Mouse (Mus musculus) heart, embryonic 16.5 days (tissue): ENCODE results near the gene Cd27. TPM values are rescaled to one million over a fixed set of nuclear protein-coding genes. Genes with fewer than 3 reads are reported as not detected.

ENCODE experiments used
- ATAC-seq: fragments of 200-750 bp; cut with Nextera tagmentation; replicated peaks from 2 replicates; pipeline ENCODE4 v1.8.0; 2017; ENCODE audit warnings: moderate number of reproducible peaks; ENCODE audit not compliant: insufficient read depth, low FRiP score; ENCODE audit errors: extremely low read depth
- H3K27ac ChIP-seq: fragments of 300-500 bp; sonication (generic); 2 replicates; pipeline ENCODE4 v1.5.1; 2014; ENCODE audit warnings: mild to moderate bottlenecking, low read length, control low read depth, moderate library complexity
- H3K27me3 ChIP-seq: fragments of 300-500 bp; sonication (generic); 2 replicates; pipeline ENCODE4 v1.6.1; 2014; ENCODE audit warnings: low read length, mixed read lengths; ENCODE audit not compliant: control insufficient read depth, insufficient read depth
- H3K36me3 ChIP-seq: fragments of 300-500 bp; sonication (generic); 2 replicates; pipeline ENCODE4 v1.6.1; 2014; ENCODE audit not compliant: control insufficient read depth, insufficient read depth
- H3K4me1 ChIP-seq: fragments of 300-500 bp; sonication (generic); 2 replicates; pipeline ENCODE4 v1.6.1; 2014; ENCODE audit warnings: low read length, mixed read lengths; ENCODE audit not compliant: control insufficient read depth, insufficient read depth
- H3K4me2 ChIP-seq: fragments of 300-500 bp; sonication (generic); 2 replicates; pipeline ENCODE4 v1.6.1; 2014; ENCODE audit warnings: low read depth, mild to moderate bottlenecking, control low read depth, low read length
- H3K4me3 ChIP-seq: fragments of 300-500 bp; sonication (generic); 2 replicates; pipeline ENCODE4 v1.5.1; 2014; ENCODE audit warnings: mild to moderate bottlenecking, control low read depth, low read length
- H3K9ac ChIP-seq: fragments of 300-500 bp; sonication (generic); 2 replicates; pipeline ENCODE4 v1.6.1; 2014; ENCODE audit warnings: low read length, control low read depth
- H3K9me3 ChIP-seq: fragments of 300-500 bp; sonication (generic); replicated peaks from 2 replicates; pipeline ENCODE4 v1.6.1; 2016; ENCODE audit warnings: low read length; ENCODE audit not compliant: control insufficient read depth
- WGBS: fragments of 180-500 bp; shearing (Covaris S2); extraction: QIAGEN DNeasy Blood & Tissue Kit; methylation state at CpG from one replicate; pipeline ENCODE4 v1.1.7; 2014; 5-methylcytosine and 5-hydroxymethylcytosine counted together
- polyA plus RNA-seq: library from polyadenylated mRNA; unstranded; fragments of >200 nt; fragmentation: Nextera tagmentation; extraction: Ambion mirVana; gene quantifications from 2 replicates; pipeline ENCODE4 v1.2.1, GENCODE M21; 2015

The Cd27 gene
- polyA plus RNA-seq, 1 experiment from 2014 or later: 18.5 TPM

- WGBS: 75% methylated on average over 4 of the region's 4 CpGs
Observed at GRCm38 (mm10) chr6:125237421-125237820, 611 bp upstream of the Cd27 start.

DNA sequence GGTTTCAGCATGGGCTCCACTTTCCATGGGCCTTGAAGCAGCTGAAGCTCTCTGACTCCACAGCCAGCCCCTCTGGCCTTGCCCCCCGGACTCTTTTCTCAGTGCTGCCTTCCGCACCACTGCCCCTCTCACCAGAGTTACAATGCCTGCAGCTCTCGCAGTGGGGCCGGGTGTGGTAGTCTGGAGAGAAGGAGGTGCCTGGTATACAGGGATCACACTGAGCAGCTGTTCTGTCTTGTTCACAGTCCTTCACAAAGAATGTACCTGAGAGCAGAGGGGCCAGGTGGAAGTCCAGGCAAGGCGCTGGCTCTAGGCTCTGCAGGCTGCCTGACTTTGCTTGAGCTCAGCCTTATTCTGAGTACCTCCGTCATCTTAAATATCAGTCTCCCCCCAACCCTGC, 469 bp downstream of the Cd27 start:
- no peak; the same call in 1 of the 2 replicates for ATAC-seq
- Histone ChIP-seq H3K27me3 (no peaks in the 10 kb centered on the region), H3K27ac (peak overlapping the region; percentile 49), H3K4me3 (peak overlapping the region; percentile 35), H3K4me1 (peaks cover 25% of the 10 kb centered on the region), H3K36me3 (no peaks in the 10 kb centered on the region), H3K4me2 (peak overlapping the region; percentile 8), H3K9ac (peak overlapping the region; percentile 37), H3K9me3 (no peaks in the 10 kb centered on the region)
- 79% methylated on average over 6 of the region's 6 CpGs for WGBS

More at GRCm38 (mm10) chr6:125237421-125237820, 611 bp upstream of the Cd27 start:
- Histone ChIP-seq H3K27me3 (no peaks in the 10 kb centered on the region), H3K4me2 (no peak overlapping the region), H3K4me3 (no peak overlapping the region), H3K27ac (no peak overlapping the region), H3K9ac (no peak overlapping the region), H3K9me3 (no peaks in the 10 kb centered on the region), H3K36me3 (no peaks in the 10 kb centered on the region), H3K4me1 (peaks cover 19% of the 10 kb centered on the region)
- ATAC-seq: no peak

DNA sequence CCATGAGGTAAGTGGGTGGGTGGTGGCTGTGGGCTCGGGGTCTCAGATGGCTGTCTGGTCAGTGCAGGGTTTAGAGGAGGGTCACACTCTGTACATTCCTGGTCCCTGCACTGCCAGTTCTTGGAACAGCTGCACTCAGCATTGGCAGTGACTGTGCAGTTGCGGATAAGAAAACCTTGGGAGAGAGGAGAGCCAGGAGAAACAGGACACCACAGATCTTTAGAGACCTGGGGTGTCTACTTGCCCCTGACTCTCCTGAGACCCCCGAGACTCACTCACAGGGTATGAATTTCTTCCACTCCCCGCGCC, 2.3 kb downstream of the Cd27 start:
- WGBS: 44% methylated on average over 5 of the region's 5 CpGs
- no peak for ATAC-seq
- H3K9ac ChIP-seq: peak overlapping the region; percentile 46; the same call in 1 of the 2 replicates

DNA sequence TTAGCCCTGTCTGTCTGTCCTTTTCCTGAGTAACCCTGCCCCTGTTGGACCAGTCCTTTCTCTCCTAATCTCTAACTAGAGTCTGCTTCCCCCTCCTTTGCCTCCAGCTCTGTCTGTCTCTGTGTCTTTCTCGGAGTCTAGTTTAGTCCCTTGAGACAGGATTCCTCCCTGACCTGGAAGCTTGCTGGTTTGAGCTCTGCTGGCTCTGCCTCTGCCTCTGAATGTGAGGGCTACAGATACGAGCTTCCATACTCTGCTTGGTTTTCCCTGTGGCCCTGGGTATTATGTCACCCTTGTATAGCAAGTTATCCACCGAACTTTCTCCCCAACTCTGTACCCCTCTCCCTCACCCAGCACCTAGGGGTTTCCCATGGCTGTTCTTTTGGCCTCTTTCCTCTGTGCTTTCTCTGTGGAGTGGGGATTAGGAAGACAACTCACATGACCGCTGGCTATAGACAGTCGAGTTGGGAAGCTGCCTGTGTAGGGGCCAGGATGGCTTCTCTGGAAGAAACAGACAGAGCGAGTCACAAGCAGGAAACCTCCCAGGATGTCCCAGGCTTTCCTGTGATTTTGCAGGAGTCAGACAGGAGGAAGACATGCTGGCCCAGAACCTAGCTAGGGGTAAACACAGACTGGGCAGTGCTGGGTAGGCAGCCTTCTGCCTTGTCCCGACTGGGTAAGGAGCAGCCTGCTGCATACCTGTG, 2.8 kb downstream of the Cd27 start:
- H3K9ac ChIP-seq: peak overlapping the region; percentile 46; the same call in 1 of the 2 replicates
- WGBS: 38% methylated on average over 7 of the region's 7 CpGs

More for the DNA sequence above, 2.3 kb downstream of the Cd27 start:
- Histone ChIP-seq H3K9me3 (no peaks in the 10 kb centered on the region), H3K36me3 (no peaks in the 10 kb centered on the region), H3K4me2 (peak overlapping the region; percentile 45), H3K27ac (peak overlapping the region; percentile 70), H3K4me1 (peaks cover 27% of the 10 kb centered on the region), H3K27me3 (no peaks in the 10 kb centered on the region), H3K4me3 (peak overlapping the region; percentile 29)

DNA sequence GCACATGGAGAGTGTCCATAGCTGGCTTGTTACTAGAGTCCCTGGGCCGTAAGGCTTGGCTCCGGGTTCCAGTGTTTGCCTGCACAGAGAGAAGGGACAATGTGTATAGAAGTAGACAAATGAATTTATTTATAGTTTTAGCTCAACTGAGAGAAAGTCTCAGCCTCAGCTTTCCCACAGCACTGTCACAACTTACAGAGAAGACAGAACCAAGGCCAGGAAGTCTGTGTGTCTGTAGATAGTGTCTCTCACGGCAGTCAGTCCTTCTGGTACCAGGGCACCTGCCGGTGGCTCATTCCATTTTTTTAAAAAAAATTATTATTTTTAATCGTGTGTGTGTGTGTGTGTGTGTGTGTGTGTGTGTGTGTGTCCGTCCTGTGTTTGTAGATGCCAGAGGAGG, 4.3 kb downstream of the Cd27 start:
- WGBS: 65% methylated on average over 6 of the region's 6 CpGs
- peak overlapping the region; percentile 82; the same call in 1 of the 2 replicates for H3K4me3 ChIP-seq
- H3K9me3 ChIP-seq: no peaks in the 10 kb centered on the region
- no peaks in the 10 kb centered on the region for H3K36me3 ChIP-seq
- H3K9ac ChIP-seq: peak overlapping the region; percentile 95; the same call in 1 of the 2 replicates
- no peak for ATAC-seq
- peak overlapping the region; percentile 97 for H3K4me2 ChIP-seq
- H3K27me3 ChIP-seq: no peaks in the 10 kb centered on the region
- H3K27ac ChIP-seq: peak overlapping the region; percentile 94
- peaks cover 27% of the 10 kb centered on the region for H3K4me1 ChIP-seq

More for the DNA sequence above, 2.8 kb downstream of the Cd27 start:
- no peak for ATAC-seq
- Histone ChIP-seq H3K36me3 (no peaks in the 10 kb centered on the region), H3K4me3 (peak overlapping the region; percentile 29), H3K4me2 (peak overlapping the region; percentile 45), H3K4me1 (peaks cover 27% of the 10 kb centered on the region), H3K9me3 (no peaks in the 10 kb centered on the region), H3K27ac (peak overlapping the region; percentile 70), H3K27me3 (no peaks in the 10 kb centered on the region)

DNA sequence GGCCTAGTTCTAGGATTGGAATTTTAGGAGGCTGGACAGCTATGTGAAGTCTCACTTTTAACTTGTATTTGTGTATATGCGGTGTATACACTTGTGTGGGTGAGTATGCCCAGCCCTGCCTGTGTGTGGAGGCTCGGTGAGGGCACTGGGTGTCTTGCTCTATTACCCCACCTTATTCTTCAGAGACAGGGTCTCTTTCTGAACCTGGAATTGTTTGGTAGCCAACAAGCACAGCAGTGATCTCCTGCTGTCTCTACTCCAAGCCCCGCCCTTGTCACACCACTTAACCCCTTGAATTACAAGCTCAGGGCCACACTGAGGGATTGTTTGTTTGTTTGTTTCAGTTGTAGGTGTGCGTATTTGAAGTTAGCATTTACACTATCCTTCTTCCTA, 4.8 kb downstream of the Cd27 start:
- H3K9ac ChIP-seq: peak overlapping the region; percentile 95
- H3K27ac ChIP-seq: peak overlapping the region; percentile 94
- no peak for ATAC-seq
- H3K27me3 ChIP-seq: no peaks in the 10 kb centered on the region
- 48% methylated on average over 4 of the region's 4 CpGs for WGBS
- peak overlapping the region; percentile 82 for H3K4me3 ChIP-seq
- H3K4me1 ChIP-seq: peaks cover 27% of the 10 kb centered on the region
- no peaks in the 10 kb centered on the region for H3K36me3 ChIP-seq
- no peaks in the 10 kb centered on the region for H3K9me3 ChIP-seq
- H3K4me2 ChIP-seq: peak overlapping the region; percentile 97

DNA sequence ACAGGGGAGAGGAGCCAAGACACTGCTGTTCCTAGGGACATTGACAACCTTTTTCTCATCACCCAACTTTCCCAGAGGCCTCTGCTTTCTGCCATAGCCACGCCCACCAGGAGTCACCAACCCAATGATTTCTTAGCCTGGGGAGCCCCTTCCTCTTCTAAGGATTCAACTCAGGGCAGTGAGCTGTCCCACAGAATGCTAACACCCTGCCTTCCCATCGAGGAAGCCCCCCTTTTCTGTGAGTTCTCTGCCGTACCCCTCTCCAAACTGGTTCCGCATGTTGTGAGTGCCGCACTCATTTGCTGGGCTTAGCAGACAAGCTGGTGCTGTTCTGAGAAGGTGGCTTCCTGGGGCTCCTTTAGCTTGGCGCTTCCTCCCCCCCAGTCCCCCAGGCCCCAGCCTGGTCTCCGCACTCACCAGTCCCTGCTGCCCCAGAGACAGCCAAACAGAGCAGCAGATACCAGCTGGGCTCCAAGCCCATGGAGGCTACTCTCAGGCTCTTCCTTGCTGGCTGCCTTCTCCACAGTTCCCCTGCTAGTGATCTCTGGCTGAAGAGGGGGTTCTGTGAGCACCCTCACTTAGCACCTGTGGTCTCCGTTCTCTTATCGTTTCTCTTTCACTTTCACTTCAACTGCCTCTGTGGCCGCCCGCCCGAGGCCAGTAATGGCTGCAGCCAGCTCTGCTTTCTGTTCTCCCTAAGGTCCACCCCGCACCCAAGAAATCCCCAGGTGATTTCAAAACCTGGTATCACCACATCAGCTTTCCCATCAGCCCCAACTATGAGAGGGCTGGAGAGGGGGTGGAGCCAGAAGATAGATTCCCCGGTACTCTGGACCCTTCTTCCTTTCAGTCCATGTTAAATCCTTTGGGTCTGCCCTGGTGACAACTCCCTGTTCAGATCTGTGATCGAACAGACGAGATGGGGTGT, 5.4 kb downstream of the Cd27 start, which contains the start of gene Tapbpl:
Gene Tapbpl, minus strand, starts transcription at position 744 of the 928 bp plus-strand sequence.
- WGBS: 3% methylated on average over 16 of the region's 16 CpGs

DNA sequence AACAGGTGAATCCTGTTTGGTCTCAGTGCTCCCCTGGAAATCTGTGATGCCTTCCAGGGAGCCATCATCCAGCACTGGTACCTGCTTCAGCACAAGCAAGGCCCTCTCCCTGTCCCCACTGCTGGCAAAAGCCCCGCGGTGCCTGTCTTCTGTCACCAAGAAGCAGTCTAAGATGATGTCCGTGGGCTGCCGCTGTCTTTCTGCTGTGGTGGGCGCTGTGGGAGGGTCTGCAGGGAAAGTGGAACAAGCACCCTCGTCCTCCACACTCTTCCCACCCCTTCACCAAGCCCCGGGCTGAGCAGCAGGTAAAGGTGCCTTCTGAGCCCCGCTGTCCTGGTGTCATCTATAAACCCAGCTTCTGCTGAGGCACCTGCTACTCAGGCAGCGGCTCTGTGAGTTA, 6.2 kb downstream of the Cd27 start:
- Histone ChIP-seq H3K27me3 (no peaks in the 10 kb centered on the region), H3K4me1 (peaks cover 27% of the 10 kb centered on the region), H3K4me3 (peak overlapping the region; percentile 82), H3K9ac (peak overlapping the region; percentile 95; the same call in 1 of the 2 replicates), H3K27ac (peak overlapping the region; percentile 94; the same call in 1 of the 2 replicates), H3K36me3 (no peaks in the 10 kb centered on the region; the same call in 1 of the 2 replicates), H3K9me3 (no peaks in the 10 kb centered on the region), H3K4me2 (peak overlapping the region; percentile 97)
- WGBS: 51% methylated on average over 9 of the region's 9 CpGs
- ATAC-seq: no peak

More for the DNA sequence above, 5.4 kb downstream of the Cd27 start, which contains the start of gene Tapbpl:
- Histone ChIP-seq H3K9ac (peak within 1 kb of the TSS; percentile 95), H3K27me3 (no peaks in the 10 kb centered on the region), H3K4me2 (peak within 1 kb of the TSS; percentile 97), H3K4me1 (peaks cover 27% of the 10 kb centered on the region), H3K27ac (peak within 1 kb of the TSS; percentile 94), H3K4me3 (peak within 1 kb of the TSS; percentile 82), H3K36me3 (no peaks in the 10 kb centered on the region), H3K9me3 (no peaks in the 10 kb centered on the region)
- ATAC-seq: peak; percentile 39
